Mouse (Mus musculus): Measurements from ENCODE around the gene Ctdspl. TPM values are rescaled to one million over a fixed set of nuclear protein-coding genes. Genes with fewer than 3 reads are reported as not detected.

The Ctdspl gene
- polyA plus RNA-seq, 1 experiment from 2014 or later = 8.1 TPM

- Histone ChIP-seq H3K4me3 (ENCODE audit: low read length) (no peak overlapping the region), H3K4me1 (ENCODE audit: control insufficient read depth, insufficient read depth, low read depth, low read length) (peaks cover 22% of the 10 kb centered on the region), H3K9me3 (ENCODE audit: control insufficient read depth, low read length) (no peaks in the 10 kb centered on the region), H3K9ac (ENCODE audit: low read depth, low read length) (no peak overlapping the region), H3K27ac (ENCODE audit: low read depth, low read length) (no peak overlapping the region), H3K27me3 (replicated peaks; ENCODE audit: control insufficient read depth, insufficient read depth, low read length) (no peaks in the 10 kb centered on the region), H3K4me2 (ENCODE audit: low read length) (no peak overlapping the region), H3K36me3 (ENCODE audit: control insufficient read depth, insufficient read depth, low read length) (peaks cover 9% of the 10 kb centered on the region; the same call in 1 of the 2 replicates)
- no peak for ATAC-seq
- 92% methylated on average over 3 of the region's 3 CpGs for WGBS
Measured at GRCm38 (mm10) chr9:119038574-119038973, 112.3 kb downstream of the Ctdspl start.

GRCm38 (mm10) chr9:119040101-119040775 lies 114.0 kb downstream of the Ctdspl start:
- 75% methylated on average over 15 of the region's 15 CpGs for WGBS
- Histone ChIP-seq H3K36me3 (ENCODE audit: control insufficient read depth, insufficient read depth, low read length) (peaks cover 9% of the 10 kb centered on the region; the same call in 1 of the 2 replicates), H3K4me2 (ENCODE audit: low read length) (no peak overlapping the region), H3K4me1 (ENCODE audit: control insufficient read depth, insufficient read depth, low read depth, low read length) (peaks cover 6% of the 10 kb centered on the region), H3K27ac (ENCODE audit: low read depth, low read length) (no peak overlapping the region), H3K9ac (ENCODE audit: low read depth, low read length) (no peak overlapping the region), H3K4me3 (ENCODE audit: low read length) (no peak overlapping the region), H3K27me3 (replicated peaks; ENCODE audit: control insufficient read depth, insufficient read depth, low read length) (no peaks in the 10 kb centered on the region), H3K9me3 (ENCODE audit: control insufficient read depth, low read length) (no peaks in the 10 kb centered on the region)
- ATAC-seq = no peak

- H3K36me3 ChIP-seq (ENCODE audit: control insufficient read depth, insufficient read depth, low read length) = no peaks in the 10 kb centered on the region
- no peaks in the 10 kb centered on the region for H3K9me3 ChIP-seq (ENCODE audit: control insufficient read depth, low read length)
- H3K27me3 ChIP-seq (replicated peaks; ENCODE audit: control insufficient read depth, insufficient read depth, low read length) = peaks cover 7% of the 10 kb centered on the region
- WGBS = 82% methylated on average over 11 of the region's 11 CpGs
- H3K27ac ChIP-seq (ENCODE audit: low read depth, low read length) = no peak overlapping the region
- no peak overlapping the region for H3K4me2 ChIP-seq (ENCODE audit: low read length)
- H3K4me3 ChIP-seq (ENCODE audit: low read length) = no peak overlapping the region
- H3K4me1 ChIP-seq (ENCODE audit: control insufficient read depth, insufficient read depth, low read depth, low read length) = peaks cover 10% of the 10 kb centered on the region
- ATAC-seq = no peak
- no peak overlapping the region for H3K9ac ChIP-seq (ENCODE audit: low read depth, low read length)
Measured at GRCm38 (mm10) chr9:119048182-119048903, 122.1 kb downstream of the Ctdspl start.

DNA sequence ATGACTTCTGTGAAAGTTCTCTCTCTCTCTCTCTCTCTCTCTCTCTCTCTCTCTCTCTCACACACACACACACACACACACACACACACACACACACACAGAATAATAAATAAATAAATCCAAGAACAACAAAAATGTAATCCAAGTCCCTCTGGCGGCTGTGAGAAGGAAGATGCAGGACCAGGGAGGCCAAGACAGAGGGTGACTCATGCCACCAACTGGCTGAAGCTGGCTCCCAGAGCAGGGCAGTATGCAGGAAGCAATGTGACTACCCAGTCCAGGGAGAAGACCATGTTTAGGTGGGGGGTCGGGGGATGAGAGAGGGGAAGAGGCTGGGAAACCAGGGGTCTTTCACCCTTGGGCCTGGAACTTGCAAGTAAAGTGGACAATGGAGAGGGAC lies 124.9 kb downstream of the Ctdspl start:
- H3K9me3 ChIP-seq (ENCODE audit: control insufficient read depth, low read length) = no peaks in the 10 kb centered on the region
- ATAC-seq = no peak
- H3K4me3 ChIP-seq (ENCODE audit: low read length) = no peak overlapping the region
- no peak overlapping the region for H3K27ac ChIP-seq (ENCODE audit: low read depth, low read length)
- no peak overlapping the region for H3K4me2 ChIP-seq (ENCODE audit: low read length)
- H3K27me3 ChIP-seq (replicated peaks; ENCODE audit: control insufficient read depth, insufficient read depth, low read length) = peaks cover 7% of the 10 kb centered on the region
- WGBS = 78% methylated on average over 2 of the region's 2 CpGs
- H3K36me3 ChIP-seq (ENCODE audit: control insufficient read depth, insufficient read depth, low read length) = no peaks in the 10 kb centered on the region
- H3K4me1 ChIP-seq (ENCODE audit: control insufficient read depth, insufficient read depth, low read depth, low read length) = peaks cover 10% of the 10 kb centered on the region
- no peak overlapping the region for H3K9ac ChIP-seq (ENCODE audit: low read depth, low read length)

GRCm38 (mm10) chr9:119052154-119052944 lies 126.1 kb downstream of the Ctdspl start, which contains the start of gene Vill:
Gene Vill (plus strand): TSS chr9:119052778.
- 15% methylated on average over 22 of the region's 22 CpGs for WGBS
- Histone ChIP-seq H3K36me3 (ENCODE audit: control insufficient read depth, insufficient read depth, low read length) (no peaks in the 10 kb centered on the region), H3K27me3 (replicated peaks; ENCODE audit: control insufficient read depth, insufficient read depth, low read length) (peaks cover 7% of the 10 kb centered on the region), H3K4me1 (ENCODE audit: control insufficient read depth, insufficient read depth, low read depth, low read length) (peaks cover 10% of the 10 kb centered on the region), H3K4me3 (ENCODE audit: low read length) (peak within 1 kb of the TSS; percentile 7; the same call in 1 of the 2 replicates), H3K4me2 (ENCODE audit: low read length) (peak within 1 kb of the TSS; percentile 47), H3K9ac (ENCODE audit: low read depth, low read length) (peak within 1 kb of the TSS; percentile 48), H3K27ac (ENCODE audit: low read depth, low read length) (no peak within 1 kb of the TSS), H3K9me3 (ENCODE audit: control insufficient read depth, low read length) (no peaks in the 10 kb centered on the region)
- ATAC-seq = peak; percentile 66

GRCm38 (mm10) chr9:119053964-119054576 lies 127.8 kb downstream of the Ctdspl start:
- WGBS = 86% methylated on average over 9 of the region's 9 CpGs
- Histone ChIP-seq H3K27me3 (replicated peaks; ENCODE audit: control insufficient read depth, insufficient read depth, low read length) (peaks cover 7% of the 10 kb centered on the region), H3K4me1 (ENCODE audit: control insufficient read depth, insufficient read depth, low read depth, low read length) (peaks cover 10% of the 10 kb centered on the region), H3K9ac (ENCODE audit: low read depth, low read length) (no peak overlapping the region), H3K27ac (ENCODE audit: low read depth, low read length) (no peak overlapping the region), H3K4me2 (ENCODE audit: low read length) (no peak overlapping the region), H3K36me3 (ENCODE audit: control insufficient read depth, insufficient read depth, low read length) (no peaks in the 10 kb centered on the region), H3K4me3 (ENCODE audit: low read length) (no peak overlapping the region), H3K9me3 (ENCODE audit: control insufficient read depth, low read length) (no peaks in the 10 kb centered on the region)
- ATAC-seq = no peak

- ATAC-seq = no peak
- WGBS = 88% methylated on average over 4 of the region's 4 CpGs
- H3K9ac ChIP-seq (ENCODE audit: low read depth, low read length) = no peak overlapping the region
- H3K4me1 ChIP-seq (ENCODE audit: control insufficient read depth, insufficient read depth, low read depth, low read length) = peaks cover 10% of the 10 kb centered on the region
- H3K9me3 ChIP-seq (ENCODE audit: control insufficient read depth, low read length) = no peaks in the 10 kb centered on the region
- H3K4me3 ChIP-seq (ENCODE audit: low read length) = no peak overlapping the region
- H3K36me3 ChIP-seq (ENCODE audit: control insufficient read depth, insufficient read depth, low read length) = no peaks in the 10 kb centered on the region
- no peak overlapping the region for H3K4me2 ChIP-seq (ENCODE audit: low read length)
- H3K27me3 ChIP-seq (replicated peaks; ENCODE audit: control insufficient read depth, insufficient read depth, low read length) = peaks cover 7% of the 10 kb centered on the region
- H3K27ac ChIP-seq (ENCODE audit: low read depth, low read length) = no peak overlapping the region
Measured at GRCm38 (mm10) chr9:119055336-119055735, 129.1 kb downstream of the Ctdspl start.

DNA sequence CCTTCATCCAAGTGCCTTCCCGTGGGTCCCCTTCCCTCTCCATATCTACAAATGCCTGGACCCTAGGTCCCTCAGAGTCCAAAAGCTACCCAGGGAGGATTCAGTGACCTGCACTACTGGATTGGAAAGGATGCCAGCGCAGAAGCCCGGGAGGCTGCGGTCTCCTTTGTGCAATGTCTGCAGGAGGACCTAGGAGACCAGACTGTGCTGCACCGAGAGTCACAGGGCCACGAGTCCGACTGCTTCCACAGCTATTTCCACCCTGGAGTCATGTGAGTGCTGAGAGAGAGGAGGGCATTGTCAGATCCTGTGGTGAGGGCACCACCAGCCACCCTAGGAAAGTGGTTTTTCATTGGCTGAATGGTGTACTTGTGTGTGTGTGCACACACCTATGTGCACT lies 132.0 kb downstream of the Ctdspl start:
- no peak for ATAC-seq
- H3K9me3 ChIP-seq (ENCODE audit: control insufficient read depth, low read length) = no peaks in the 10 kb centered on the region

More for the DNA sequence above, 132.0 kb downstream of the Ctdspl start:
- Histone ChIP-seq H3K27me3 (replicated peaks; ENCODE audit: control insufficient read depth, insufficient read depth, low read length) (no peaks in the 10 kb centered on the region), H3K9ac (ENCODE audit: low read depth, low read length) (no peak overlapping the region), H3K36me3 (ENCODE audit: control insufficient read depth, insufficient read depth, low read length) (no peaks in the 10 kb centered on the region), H3K4me3 (ENCODE audit: low read length) (no peak overlapping the region), H3K4me1 (ENCODE audit: control insufficient read depth, insufficient read depth, low read depth, low read length) (no peaks in the 10 kb centered on the region), H3K4me2 (ENCODE audit: low read length) (no peak overlapping the region), H3K27ac (ENCODE audit: low read depth, low read length) (no peak overlapping the region)
- 84% methylated on average over 7 of the region's 7 CpGs for WGBS
